Mouse (Mus musculus): ENCODE results near the gene 7420426K07Rik.

The 7420426K07Rik gene

GRCm38 (mm10) chr9:98902819-98903218 is at the start of gene 7420426K07Rik:
Gene 7420426K07Rik (plus strand): TSS chr9:98903119.
- no peak for DNase-seq (ENCODE audit: low spot score)

DNA sequence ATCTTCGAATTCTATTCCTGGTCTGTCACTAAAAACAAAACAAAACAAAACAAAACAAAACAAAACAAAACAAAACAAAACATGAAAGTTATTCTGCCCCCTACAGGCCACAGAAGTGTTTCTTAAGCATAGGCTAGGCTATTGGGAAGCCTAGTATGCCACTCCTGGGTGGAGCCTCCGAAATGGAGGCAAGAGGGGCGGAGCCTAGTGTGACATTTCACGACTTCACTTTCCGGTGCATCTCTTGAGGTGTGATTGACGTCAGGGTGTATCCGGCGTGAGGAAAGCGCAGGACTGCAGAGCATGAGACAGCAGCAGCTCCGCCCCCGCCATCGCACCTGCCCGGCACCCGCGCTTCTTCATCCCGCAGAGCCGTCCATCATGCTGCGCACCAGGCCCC is 46.7 kb upstream of the 7420426K07Rik start, which contains the start of gene Prr23a2:
TSS of gene Prr23a2 (plus strand) at position 285 of the 400 bp plus-strand sequence.
- no peak for DNase-seq (ENCODE audit: low spot score)

DNA sequence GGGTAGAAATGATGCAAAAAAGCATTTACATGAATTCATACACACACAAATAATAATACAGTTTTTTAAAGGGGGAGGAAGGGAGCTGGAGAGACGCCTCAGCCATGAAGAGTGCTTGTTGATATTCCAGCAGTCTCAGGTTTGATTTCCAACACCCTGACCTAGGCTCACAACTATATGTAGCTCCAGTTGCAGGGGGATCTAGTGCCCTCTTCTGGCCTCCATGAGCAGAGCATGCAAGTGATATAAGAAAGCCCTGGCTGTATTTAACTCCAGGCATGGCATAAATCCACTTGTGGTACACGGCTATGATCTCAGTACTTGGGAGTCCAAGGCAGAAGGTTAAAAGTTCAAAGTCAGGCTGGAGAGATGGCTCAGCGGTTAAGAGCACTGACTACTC is 39.5 kb upstream of the 7420426K07Rik start:
- no peak for DNase-seq (ENCODE audit: low spot score)

DNA sequence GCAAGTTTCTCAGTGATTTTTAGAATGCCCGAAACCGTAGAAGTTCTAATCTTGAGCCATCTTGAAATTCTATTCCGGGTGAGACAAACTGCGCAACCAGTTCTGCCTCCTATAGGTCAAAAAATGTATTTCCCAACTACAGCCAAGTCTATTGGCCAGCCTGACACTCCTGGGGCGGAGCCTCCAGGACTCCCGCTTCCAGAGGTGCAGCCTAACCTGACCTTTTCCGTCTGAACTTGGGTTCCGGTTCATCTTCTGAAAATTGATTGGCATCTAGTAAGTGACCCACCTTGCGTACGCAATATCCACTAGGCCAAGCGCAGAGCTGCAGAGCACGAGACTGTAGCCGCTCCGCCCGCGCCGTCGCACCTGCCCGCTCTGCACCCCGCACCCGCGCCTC is 38.3 kb upstream of the 7420426K07Rik start, which contains the start of gene Prr23a3:
TSS of gene Prr23a3 (plus strand) at position 197 of the 400 bp plus-strand sequence.
- DNase-seq (ENCODE audit: low spot score): no peak

DNA sequence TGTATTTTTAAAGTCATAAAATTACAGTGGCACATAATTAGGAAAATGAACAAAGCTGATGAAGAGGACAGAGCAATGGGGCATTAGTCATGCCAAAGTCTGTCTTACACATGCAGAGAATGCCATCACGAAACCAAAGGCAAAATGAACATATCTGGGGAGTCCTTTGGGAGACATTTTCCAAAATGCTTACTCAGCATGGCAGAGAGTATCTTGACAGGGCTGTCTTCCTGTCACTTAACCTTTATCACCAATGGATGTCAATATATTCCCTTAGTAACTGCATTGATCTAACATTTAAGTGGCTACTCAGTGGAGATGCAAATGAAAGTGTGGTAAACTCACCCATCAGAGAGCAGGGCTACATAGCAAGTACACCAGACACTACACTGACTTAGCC is 1.4 kb upstream of the 7420426K07Rik start:
- DNase-seq (ENCODE audit: low spot score): no peak

DNA sequence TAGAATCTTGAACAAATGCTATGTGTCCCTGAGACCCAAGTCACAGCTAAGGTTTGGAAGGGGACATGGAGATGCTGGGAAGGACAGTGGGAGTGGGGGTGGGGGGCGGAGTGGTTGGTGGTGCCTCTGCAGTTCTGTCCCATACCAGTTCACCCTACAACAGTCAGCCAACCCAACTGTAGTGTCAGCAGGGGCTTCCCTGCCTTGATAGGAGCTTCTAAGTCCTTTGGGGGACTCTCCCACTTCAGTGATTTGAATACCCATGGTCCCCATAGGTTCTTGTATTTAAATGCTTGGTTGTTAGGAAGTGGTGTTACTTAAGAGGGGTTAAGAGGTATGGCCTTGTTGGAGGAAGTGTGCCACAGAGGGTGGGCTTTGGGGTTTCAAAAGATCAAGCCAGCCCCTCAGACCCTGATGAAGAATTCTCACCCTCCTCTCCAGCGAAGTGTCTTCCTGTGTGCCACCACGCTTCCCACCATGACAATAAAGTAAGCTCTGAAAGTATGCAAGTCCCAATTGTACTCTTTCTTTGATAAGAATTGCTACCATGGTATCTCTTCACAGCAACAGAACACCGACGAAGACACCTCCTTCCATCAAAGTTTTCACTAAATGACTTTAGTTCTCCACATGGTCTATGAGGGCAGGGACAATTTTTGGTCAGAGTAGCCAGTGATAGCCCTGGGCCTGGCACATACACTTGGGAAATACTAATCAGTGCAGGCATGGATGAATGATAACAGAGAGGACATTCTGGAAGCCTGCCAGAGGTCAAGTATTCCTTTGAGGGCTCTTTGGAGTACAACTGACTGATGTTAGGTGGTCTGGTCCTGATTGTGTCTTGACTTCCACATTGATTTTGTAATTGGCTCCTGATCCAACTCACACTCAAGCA is 18.0 kb downstream of the 7420426K07Rik start:
- DNase-seq (ENCODE audit: low spot score): no peak

- DNase-seq (ENCODE audit: low spot score): no peak
Observed at GRCm38 (mm10) chr9:98923119-98923518, 20.2 kb downstream of the 7420426K07Rik start.

GRCm38 (mm10) chr9:98924183-98924582 is 21.3 kb downstream of the 7420426K07Rik start:
- DNase-seq (ENCODE audit: low spot score): no peak

DNA sequence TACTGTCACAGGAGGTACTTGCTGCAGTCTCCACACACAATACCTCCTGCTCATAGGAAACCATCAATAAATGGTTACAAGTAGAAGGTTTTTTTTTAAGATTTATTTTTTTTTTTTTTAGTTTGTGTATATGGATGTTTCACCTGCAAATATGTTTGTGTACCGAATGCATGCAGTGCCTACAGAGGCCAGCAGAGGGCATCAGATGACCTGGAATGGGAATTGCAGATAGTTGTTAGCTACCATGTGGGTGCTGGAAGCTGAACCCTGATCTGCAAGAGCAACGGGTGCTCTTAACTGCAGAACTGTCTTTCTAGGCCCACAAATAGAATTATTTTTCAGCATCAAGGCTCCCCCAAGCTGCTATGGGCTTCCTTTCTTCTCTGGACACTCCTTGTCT is 26.6 kb downstream of the 7420426K07Rik start:
- DNase-seq (ENCODE audit: low spot score): no peak

DNA sequence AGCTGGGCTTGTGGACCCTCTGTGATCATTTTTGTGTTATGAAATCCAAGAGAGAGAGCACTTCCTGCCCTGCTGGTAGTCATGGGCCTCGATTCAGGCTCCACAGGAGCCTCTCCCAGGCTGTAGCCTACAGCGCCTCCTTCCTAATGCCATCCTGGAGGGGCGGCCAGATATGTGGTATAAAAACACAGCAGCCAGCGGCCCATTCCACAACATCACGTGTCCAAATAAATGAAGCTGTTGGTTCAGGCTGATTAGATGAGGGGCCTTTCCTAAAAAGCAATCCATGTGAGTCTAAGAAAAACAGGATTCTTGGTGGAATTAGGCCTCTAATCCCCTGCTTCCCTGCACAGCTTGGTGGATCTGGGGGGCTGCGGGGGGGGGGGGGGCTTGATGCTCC is 30.0 kb downstream of the 7420426K07Rik start:
- no peak for DNase-seq (ENCODE audit: low spot score)

- DNase-seq (ENCODE audit: low spot score): no peak
Observed at GRCm38 (mm10) chr9:98935190-98935909, 32.4 kb downstream of the 7420426K07Rik start.

DNA sequence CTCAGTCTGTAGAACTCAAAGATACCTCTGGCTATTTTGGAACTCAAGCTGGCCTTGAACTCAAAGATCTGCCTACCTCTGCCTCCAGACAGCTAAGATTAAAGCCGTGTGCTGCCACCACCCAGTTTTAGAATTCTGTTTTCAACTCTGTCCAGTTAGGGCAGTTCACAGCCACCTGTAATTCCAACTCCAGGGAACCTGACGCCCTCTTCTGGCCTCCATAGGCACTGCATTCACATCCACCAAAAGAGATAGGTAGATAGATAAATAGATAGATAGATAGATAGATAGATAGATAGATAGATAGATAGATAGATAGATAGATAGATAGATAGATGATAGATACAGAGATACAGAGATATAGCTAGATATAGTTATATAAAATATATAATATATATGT is 36.4 kb downstream of the 7420426K07Rik start:
- DNase-seq (ENCODE audit: low spot score): no peak

DNA sequence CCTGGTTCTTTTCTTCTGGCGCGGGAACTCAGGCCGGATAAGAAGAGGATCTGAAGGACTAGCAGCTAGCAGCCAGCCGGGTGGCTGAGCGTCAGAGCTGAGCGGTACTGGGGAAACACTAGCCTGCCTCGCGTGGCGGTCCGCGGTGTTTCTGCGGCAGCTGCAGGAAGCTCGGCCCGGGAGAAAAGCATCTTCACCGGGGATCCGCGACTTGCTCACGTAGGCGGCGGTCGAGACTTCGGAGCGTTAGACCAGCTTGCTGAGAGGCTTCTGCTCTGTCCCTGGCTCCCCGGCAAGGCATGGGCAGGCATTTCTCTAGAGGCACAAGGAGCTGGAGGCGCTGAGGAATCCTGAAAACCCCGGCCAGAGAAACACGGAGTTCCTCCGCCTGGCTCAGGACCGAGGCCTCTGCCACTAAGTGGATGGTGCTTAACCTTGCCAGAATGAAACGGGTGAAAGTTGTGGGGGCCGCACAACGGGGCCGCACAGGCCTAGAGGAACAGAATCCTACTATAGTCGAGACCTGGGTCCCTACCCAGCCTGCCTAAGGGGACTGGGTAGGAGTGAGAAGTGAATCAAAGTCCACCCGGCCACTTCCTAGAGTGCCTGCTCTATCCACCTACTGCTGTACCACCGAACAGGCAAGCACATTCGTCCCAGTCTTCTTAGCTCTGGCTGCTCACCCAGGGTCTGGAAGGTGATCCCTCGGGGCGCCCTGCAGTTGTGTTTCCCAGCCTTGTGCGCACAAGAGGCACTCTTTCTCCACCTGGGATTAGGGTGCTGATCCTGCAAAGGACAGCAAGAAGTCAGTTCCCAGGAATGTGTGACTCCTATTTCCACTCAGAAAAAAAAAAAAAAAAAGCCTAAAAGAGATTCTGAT is 49.5 kb downstream of the 7420426K07Rik start:
- DNase-seq (ENCODE audit: low spot score): no peak

- DNase-seq (ENCODE audit: low spot score): no peak
Observed at GRCm38 (mm10) chr9:98953291-98953690, 50.4 kb downstream of the 7420426K07Rik start.

DNA sequence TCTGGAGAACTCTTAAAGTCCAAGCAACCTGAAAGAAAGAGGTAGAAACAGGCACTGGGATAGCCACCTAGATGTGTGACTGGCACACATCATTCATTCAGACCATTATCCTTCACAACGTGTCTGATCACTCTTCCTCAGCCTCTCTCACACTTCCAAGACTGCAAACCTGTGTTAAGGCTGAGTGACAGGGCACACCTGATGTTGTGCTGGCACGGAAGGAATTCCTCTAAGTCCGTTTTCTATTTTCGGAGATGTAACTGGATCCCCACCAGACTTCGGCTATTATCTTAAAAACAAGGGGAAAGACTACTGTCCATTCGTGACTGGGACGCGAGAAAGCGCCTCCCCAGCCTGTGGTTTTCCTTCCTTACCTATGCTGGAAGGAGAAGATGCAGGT is 50.9 kb downstream of the 7420426K07Rik start:
- no peak for DNase-seq (ENCODE audit: low spot score)
